Mouse (Mus musculus) E14TG2a.4 (cell line): ENCODE data around the gene Agbl2.

Experiments
- CTCF ChIP-seq: conservative IDR thresholded peaks from 2 replicates; pipeline ENCODE4 v1.5.1; 2014; ENCODE audit warnings: low read length
- NANOG ChIP-seq: IDR thresholded peaks from 2 replicates; pipeline ENCODE4 v1.6.1; 2014; ENCODE audit warnings: borderline replicate concordance, low read length, mixed read lengths
- POU5F1 ChIP-seq: IDR thresholded peaks from 2 replicates; pipeline ENCODE4 v1.6.1; 2014; ENCODE audit warnings: low read length, borderline replicate concordance

GRCm38 (mm10) chr2:90749676-90750459, 32.7 kb upstream of the Agbl2 start:
- no peak for TF ChIP-seq CTCF
- TF ChIP-seq POU5F1: no peak
- no peak for TF ChIP-seq NANOG
